Mouse (Mus musculus) liver, embryonic 14.5 days (tissue): ENCODE results near the gene Naaladl1. TPM values are rescaled to one million over a fixed set of nuclear protein-coding genes. Genes with fewer than 3 reads are reported as not detected.
A peak's percentile ranks its signal among the peaks of the same experiment; 100 is the strongest.

ENCODE experiments used
- ATAC-seq: fragments of 200-750 bp; cut with Nextera tagmentation; 2 replicates; pipeline ENCODE4 v1.8.0; 2017; ENCODE audit warnings: moderate number of reproducible peaks, mild to moderate bottlenecking, moderate library complexity; ENCODE audit not compliant: insufficient read depth
- DNase-seq, 3 experiments: peaks; one replicate each; pipeline ENCODE4 v3.0.0-alpha.2; 2012 to 2013; ENCODE audit warnings: low read depth in 3 of 3, low spot score in 3 of 3
- H3K27ac ChIP-seq: fragments of 300-500 bp; sonication (generic); 2 replicates; pipeline ENCODE4 v1.5.1; 2014; ENCODE audit warnings: moderate library complexity, mild to moderate bottlenecking, control low read depth, inconsistent platforms
- H3K27me3 ChIP-seq: fragments of 300-500 bp; sonication (generic); 2 replicates; pipeline ENCODE4 v1.6.1; 2014; ENCODE audit warnings: mild to moderate bottlenecking, low read length, moderate library complexity; ENCODE audit not compliant: control insufficient read depth, insufficient read depth
- H3K36me3 ChIP-seq: fragments of 300-500 bp; sonication (generic); replicated peaks from 2 replicates; pipeline ENCODE4 v1.6.1; 2014; ENCODE audit warnings: low read depth; ENCODE audit not compliant: control insufficient read depth, insufficient read depth
- H3K4me1 ChIP-seq, 2 experiments: fragments of 200-500 bp in 1 of 2; fragments of 300-500 bp in 1 of 2; sonication (generic) in 1 of 2; replicated peaks; 2 replicates each; pipeline ENCODE4 v1.6.1; 2012 to 2014; ENCODE audit warnings: antibody characterized with exemption in 1 of 2, inconsistent platforms in 1 of 2, low read length in 1 of 2; ENCODE audit not compliant: control insufficient read depth in 2 of 2, insufficient read depth in 2 of 2
- H3K4me2 ChIP-seq: fragments of 300-500 bp; sonication (generic); 2 replicates; pipeline ENCODE4 v1.6.1; 2014; ENCODE audit warnings: low read depth, mild to moderate bottlenecking, control low read depth, moderate library complexity
- H3K4me3 ChIP-seq, 2 experiments: fragments of 200-500 bp in 1 of 2; fragments of 300-500 bp in 1 of 2; sonication (generic) in 1 of 2; 2 replicates each; pipeline ENCODE4 v1.5.1; 2012 to 2014; ENCODE audit warnings: low read depth in 2 of 2, low read length in 2 of 2, mild to moderate bottlenecking in 2 of 2, control low read depth in 1 of 2, inconsistent platforms in 1 of 2, moderate library complexity in 1 of 2; ENCODE audit not compliant: insufficient read depth in 1 of 2
- H3K9ac ChIP-seq: fragments of 300-500 bp; sonication (generic); replicated peaks from 2 replicates; pipeline ENCODE4 v1.6.1; 2014; ENCODE audit warnings: mild to moderate bottlenecking, control low read depth, moderate library complexity
- H3K9me3 ChIP-seq: fragments of 300-500 bp; sonication (generic); 2 replicates; pipeline ENCODE4 v1.6.1; 2016; ENCODE audit warnings: low read length, mixed read lengths; ENCODE audit not compliant: control insufficient read depth
- CTCF ChIP-seq: IDR thresholded peaks from 2 replicates; pipeline ENCODE4 v1.5.1; 2016; ENCODE audit warnings: antibody characterized with exemption, low read depth, control low read depth
- EP300 ChIP-seq: IDR thresholded peaks from 2 replicates; pipeline ENCODE4 v1.6.1; 2016; ENCODE audit warnings: antibody characterized with exemption, low read depth
- WGBS: fragments of 180-500 bp; shearing (Covaris S2); extraction: QIAGEN DNeasy Blood & Tissue Kit; methylation state at CpG from one replicate; pipeline ENCODE4 v1.1.7; 2014; ENCODE audit not compliant: insufficient replicate concordance; 5-methylcytosine and 5-hydroxymethylcytosine counted together
- polyA plus RNA-seq, 2 experiments: library from polyadenylated mRNA; depleted of rRNA in 1 of 2; stranded (reverse) in 1 of 2; unstranded in 1 of 2; fragments of >200 nt; fragmentation: Nextera tagmentation in 1 of 2; extraction: Ambion mirVana in 1 of 2; gene quantifications; 2 replicates each; pipeline versions ENCODE4 v1.2.1 to v1.2.3; 2012 to 2014

Gene Naaladl1
- polyA plus RNA-seq, 2 experiments, result 1.1 to 4.3 TPM

GRCm38 (mm10) chr19:6070571-6071250 is 34.9 kb upstream of the Naaladl1 start:
- 87% methylated on average over 31 of the region's 31 CpGs for WGBS
- no peak for TF ChIP-seq CTCF
- H3K27ac ChIP-seq, result no peak overlapping the region

GRCm38 (mm10) chr19:6071261-6071660 is 34.3 kb upstream of the Naaladl1 start:
- peaks cover 5 to 11% of the 10 kb centered on the region in 2 experiments for H3K4me1 ChIP-seq
- TF ChIP-seq EP300, result no peak
- no peak for TF ChIP-seq CTCF
- H3K9ac ChIP-seq, result no peak overlapping the region
- ATAC-seq (no peak), DNase-seq (no peak)
- H3K27me3 ChIP-seq, result no peaks in the 10 kb centered on the region
- no peak overlapping the region for H3K27ac ChIP-seq
- no peak overlapping the region for H3K4me2 ChIP-seq
- H3K9me3 ChIP-seq, result no peaks in the 10 kb centered on the region
- H3K4me3 ChIP-seq, result no peak overlapping the region
- 0 out of 2 replicates have a peak, but pooled peaks cover 3% of the 10 kb centered on the region for H3K36me3 ChIP-seq
- 90% methylated on average over 19 of the region's 19 CpGs for WGBS

More at GRCm38 (mm10) chr19:6070571-6071250, 34.9 kb upstream of the Naaladl1 start:
- no peak overlapping the region for H3K9ac ChIP-seq
- H3K36me3 ChIP-seq, result 0 out of 2 replicates have a peak, but pooled peaks cover 3% of the 10 kb centered on the region
- ATAC-seq (no peak), DNase-seq (no peak)
- peaks cover 5 to 7% of the 10 kb centered on the region in 2 experiments for H3K4me1 ChIP-seq
- no peaks in the 10 kb centered on the region for H3K27me3 ChIP-seq
- no peaks in the 10 kb centered on the region for H3K9me3 ChIP-seq
- H3K4me2 ChIP-seq, result no peak overlapping the region
- H3K4me3 ChIP-seq, result no peak overlapping the region

DNA sequence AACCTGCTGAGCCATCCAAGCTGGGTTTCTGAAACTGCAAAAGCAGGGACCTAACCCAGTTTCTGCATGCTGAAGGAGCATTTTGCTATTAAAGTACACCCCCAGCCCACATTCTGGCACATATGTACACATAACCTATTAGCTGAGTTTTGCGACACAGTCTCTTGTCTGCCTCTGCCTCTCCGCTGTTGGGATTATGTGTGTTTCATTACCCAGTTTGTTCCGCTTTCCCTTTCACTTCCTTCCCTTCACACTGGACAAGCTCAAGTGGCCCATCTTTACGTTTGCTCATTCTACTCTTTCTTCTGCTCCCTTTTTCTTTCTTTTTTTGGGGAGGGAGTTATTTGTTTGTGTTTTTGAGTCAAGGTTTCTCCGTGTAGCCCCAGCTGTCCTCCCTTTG is 31.7 kb upstream of the Naaladl1 start:
- 78% methylated on average over 5 of the region's 5 CpGs for WGBS
- no peak for TF ChIP-seq EP300
- TF ChIP-seq CTCF, result no peak
- H3K36me3 ChIP-seq, result 0 out of 2 replicates have a peak, but pooled peaks cover 2% of the 10 kb centered on the region

DNA sequence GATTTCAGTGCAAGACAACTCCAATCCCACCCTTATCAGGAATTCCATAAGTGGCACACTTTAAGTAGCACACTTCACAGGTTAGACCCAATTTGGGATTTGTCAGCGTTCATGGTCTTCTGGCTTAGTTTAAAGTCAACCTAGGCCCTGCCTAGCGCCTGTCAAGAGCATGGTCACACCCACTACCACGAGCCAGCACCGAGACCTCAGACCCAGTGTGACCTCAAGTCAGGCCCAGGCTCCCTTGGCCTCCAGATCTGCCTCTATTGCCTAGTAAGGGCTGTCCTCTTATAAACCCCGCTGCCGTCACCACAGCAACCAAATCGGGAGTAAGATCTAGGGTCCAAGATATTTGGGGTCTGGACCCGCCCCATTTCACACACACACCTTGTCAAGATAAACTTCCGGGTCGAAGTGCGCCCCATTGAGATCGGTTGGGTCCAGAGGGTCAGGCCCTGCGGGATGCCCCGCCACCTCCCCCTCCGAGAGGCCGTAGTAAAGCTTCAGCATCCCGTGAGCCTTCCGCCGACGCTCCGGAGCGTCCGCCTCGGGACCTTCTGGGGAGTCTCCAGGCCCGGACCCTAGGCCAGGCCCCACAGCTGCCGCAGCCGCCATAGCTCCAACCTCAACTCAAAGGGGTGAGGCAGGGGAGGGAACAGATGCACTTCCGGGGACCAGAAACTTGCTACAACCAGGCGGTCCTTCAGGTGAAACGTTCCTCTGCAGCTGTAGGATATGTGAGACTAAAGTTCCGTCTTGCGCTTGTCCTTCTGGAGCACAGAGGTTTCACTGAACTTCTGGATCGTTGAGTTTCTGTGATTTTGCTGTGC is 28.8 kb upstream of the Naaladl1 start, which contains the start of gene Vps51:
TSS of gene Vps51 (minus strand) at position 668 of the 830 bp plus-strand sequence.
- Histone ChIP-seq H3K36me3 (no peaks in the 10 kb centered on the region; the same call in none of the 2 replicates), H3K9ac (peak within 1 kb of the TSS; percentile 55), H3K4me1 (peaks cover 0 to 8% of the 10 kb centered on the region in 2 experiments; a peak in 3 of 4 replicates), H3K9me3 (no peaks in the 10 kb centered on the region), H3K27ac (peak within 1 kb of the TSS; percentile 10), H3K4me2 (peak within 1 kb of the TSS; percentile 79), H3K4me3 (peak within 1 kb of the TSS; percentile 73 to 75), H3K27me3 (no peaks in the 10 kb centered on the region)
- DNase-seq (peak; percentile 81 to 85 (median 85)), ATAC-seq (peak; percentile 85)
- under 1% methylated on average over 33 of the region's 33 CpGs for whole genome bisulfite sequencing
- no peak; the same call in 1 of the 2 replicates for TF ChIP-seq EP300
- TF ChIP-seq CTCF, result no peak

More for the DNA sequence above, 31.7 kb upstream of the Naaladl1 start:
- ATAC-seq (no peak), DNase-seq (no peak)
- no peak overlapping the region for H3K4me3 ChIP-seq
- peaks cover 0 to 8% of the 10 kb centered on the region in 2 experiments; a peak in 3 of 4 replicates for H3K4me1 ChIP-seq
- H3K4me2 ChIP-seq, result no peak overlapping the region
- H3K9ac ChIP-seq, result no peak overlapping the region
- H3K27me3 ChIP-seq, result no peaks in the 10 kb centered on the region
- H3K27ac ChIP-seq, result no peak overlapping the region
- no peaks in the 10 kb centered on the region for H3K9me3 ChIP-seq

DNA sequence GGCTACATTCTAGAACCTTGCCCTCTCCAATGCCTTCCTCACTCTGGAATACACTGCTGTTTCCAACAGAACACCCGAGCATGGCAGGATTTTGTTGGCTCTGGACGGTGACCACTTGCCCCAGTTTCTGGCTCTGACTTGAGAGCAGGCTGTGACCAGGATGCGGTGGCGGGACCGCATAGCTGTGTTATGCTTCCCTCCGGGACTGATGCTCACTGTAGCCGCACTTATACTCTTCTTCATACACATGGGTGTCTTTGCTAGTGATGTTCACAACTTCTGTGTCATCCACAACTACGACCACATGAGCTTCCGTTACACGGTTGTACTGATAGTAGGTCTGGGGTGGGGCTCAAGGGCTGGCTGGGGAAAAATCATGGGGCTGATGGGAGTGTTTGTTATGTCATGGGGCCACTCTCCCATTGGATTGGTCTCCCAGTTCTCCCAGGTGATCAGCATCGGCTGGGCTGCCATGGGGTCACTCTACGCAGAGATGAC is 25.6 kb upstream of the Naaladl1 start, which contains the start of gene Tmem262:
TSS of gene Tmem262 (plus strand) at position 51 of the 498 bp plus-strand sequence.
- 70% methylated on average over 12 of the region's 12 CpGs for WGBS
- Histone ChIP-seq H3K4me1 (peaks cover 4 to 13% of the 10 kb centered on the region in 2 experiments; a peak in 3 of 4 replicates), H3K36me3 (no peaks in the 10 kb centered on the region; the same call in none of the 2 replicates), H3K4me2 (no peak within 1 kb of the TSS), H3K4me3 (no peak within 1 kb of the TSS), H3K27me3 (no peaks in the 10 kb centered on the region), H3K27ac (no peak within 1 kb of the TSS), H3K9ac (no peak within 1 kb of the TSS), H3K9me3 (no peaks in the 10 kb centered on the region)
- no peak for ATAC-seq
- TF ChIP-seq EP300 (no peak), CTCF (no peak)
- no peak for DNase-seq
